Mouse (Mus musculus): ENCODE results near the gene Brinp1.

The Brinp1 gene

GRCm38 (mm10) chr4:68954322-68954901 lies at the start of gene Brinp1:
Gene Brinp1 (minus strand): TSS chr4:68954397.
- no peak for DNase-seq (ENCODE audit: low read depth, low spot score)

GRCm38 (mm10) chr4:68957265-68957664 lies 3.1 kb upstream of the Brinp1 start:
- DNase-seq (ENCODE audit: low read depth, low spot score): no peak

DNA sequence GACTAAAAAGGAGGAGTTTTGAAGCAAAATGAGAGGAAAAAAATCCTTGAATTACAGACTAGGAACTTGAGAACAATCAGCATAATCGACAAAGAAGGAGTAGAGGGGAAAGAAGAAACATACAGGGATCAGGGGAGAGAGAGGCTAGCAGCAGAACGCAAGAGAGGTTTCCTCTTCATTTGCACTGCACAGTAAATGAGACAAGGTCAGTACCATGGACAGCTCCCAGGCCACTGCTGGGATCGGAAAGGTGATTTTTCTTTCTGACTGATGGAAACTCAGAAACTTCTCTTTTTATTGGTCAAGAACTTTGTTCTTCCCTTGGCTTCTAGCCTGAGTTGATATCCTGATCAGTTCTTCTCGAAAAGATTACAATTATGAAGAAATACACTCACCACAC lies 1.4 kb upstream of the Brinp1 start:
- peak; percentile 39 for DNase-seq (ENCODE audit: low read depth, low spot score)

DNA sequence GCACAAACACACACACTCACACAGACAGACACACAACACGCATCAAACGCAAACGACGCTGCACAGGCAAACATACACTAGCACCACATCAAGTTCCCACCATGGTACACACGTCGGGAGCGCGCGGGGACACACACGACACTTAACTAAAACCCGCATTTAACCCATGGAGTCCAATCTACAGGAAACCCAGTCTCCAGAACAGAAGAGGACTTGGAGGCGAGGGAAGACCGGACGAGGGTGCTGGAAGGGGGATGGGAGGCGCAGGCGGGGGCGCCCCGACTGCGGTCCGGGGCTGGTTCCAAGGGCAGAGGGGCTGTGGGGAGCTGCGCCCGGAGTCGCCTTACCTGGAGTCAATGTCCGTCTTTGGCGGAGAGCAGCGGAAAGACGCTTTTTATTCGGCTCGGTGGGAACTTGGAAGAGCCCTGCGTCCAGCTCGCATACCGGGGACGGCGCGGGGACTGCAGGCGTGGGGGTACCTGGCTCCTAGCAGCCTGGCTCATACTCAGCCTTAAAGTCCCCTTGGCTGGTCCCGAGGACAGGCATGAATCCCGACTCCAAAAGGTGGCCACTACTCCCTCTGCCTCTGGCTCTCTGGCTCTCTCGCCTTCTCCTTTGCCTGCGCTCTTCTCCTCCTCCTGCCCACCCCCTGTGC lies 403 bp downstream of the Brinp1 start:
- DNase-seq (ENCODE audit: low read depth, low spot score): no peak

DNA sequence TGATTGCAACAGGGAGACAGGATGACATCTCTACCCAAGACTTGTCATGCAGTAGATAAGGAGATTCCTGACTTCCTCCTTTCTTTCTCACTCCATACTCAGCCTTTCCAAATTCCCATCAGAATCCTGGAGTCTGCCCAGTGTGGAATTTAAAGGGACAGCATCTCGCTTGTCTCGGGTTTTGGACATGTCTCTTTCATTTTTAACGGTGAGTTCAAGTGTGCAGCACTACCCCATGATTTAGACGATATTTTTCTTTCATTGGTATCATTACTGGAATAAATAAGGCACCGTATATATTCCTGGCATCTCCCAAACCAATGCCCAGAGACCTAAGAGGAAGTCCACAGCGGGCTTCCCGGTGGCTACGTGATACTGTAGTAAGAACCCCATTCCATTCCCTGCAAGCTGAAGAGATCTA lies 1.1 kb downstream of the Brinp1 start:
- DNase-seq (ENCODE audit: low read depth, low spot score): no peak

DNA sequence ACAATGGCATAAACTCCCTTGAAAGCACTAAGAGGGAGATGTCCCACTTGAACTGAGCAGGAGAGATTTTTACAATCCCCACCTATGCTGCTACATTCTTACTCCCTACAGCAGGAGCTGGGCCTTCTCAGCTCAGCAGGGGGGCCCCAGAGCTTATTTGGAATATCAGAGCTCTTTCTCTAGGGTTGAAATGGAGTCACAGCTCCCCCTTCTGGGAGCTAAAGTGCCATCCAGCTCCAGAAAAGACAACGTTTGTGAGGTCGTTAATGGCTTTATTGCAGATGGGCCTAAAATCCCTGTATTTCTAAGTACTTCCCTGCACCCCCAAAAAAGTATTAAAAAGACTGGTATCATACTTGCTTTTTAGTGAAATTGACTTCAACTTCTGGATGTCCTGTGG lies 3.6 kb downstream of the Brinp1 start:
- DNase-seq (ENCODE audit: low read depth, low spot score): peak; percentile 1

DNA sequence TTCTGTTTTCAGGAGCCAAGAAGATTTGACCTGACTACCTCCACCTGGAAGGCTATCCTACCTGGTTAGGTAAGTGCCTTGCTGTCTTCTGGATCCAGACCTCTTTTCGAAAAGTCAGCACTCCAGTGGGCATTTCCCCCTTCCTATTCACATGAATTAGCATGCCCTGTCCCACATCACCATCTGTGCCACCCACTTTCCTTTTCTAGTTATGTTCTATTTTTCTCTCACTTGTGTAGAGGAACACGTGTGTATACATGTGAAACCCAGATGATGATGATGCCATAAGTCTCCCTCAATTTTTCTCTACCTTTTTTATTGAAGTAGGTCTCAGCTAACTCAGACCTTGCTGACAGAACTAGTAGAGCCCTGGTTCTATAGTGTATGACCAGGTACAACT lies 11.3 kb downstream of the Brinp1 start:
- DNase-seq (ENCODE audit: low read depth, low spot score): no peak

- DNase-seq (ENCODE audit: low read depth, low spot score): no peak
Observed at GRCm38 (mm10) chr4:68930022-68930421, 24.2 kb downstream of the Brinp1 start.

GRCm38 (mm10) chr4:68926091-68926490 lies 28.1 kb downstream of the Brinp1 start:
- DNase-seq (ENCODE audit: low read depth, low spot score): no peak

DNA sequence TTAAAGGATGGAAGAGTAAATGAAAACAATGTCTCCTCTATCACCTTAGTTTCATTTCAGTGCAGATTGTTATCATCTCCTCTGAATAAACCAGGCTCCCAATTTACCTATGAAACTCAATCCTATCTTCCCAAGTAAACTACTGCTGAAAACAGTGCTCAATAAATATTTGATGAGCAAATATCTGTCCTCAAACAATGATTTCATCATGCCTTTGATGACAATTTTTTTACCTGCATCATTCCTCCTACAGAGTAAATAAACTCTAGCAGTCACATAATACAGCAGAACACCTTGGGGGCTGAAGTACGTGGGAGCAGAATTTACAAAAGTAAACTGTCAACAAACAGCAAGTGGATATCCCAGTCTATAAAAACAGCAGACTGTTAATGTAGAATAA lies 31.3 kb downstream of the Brinp1 start:
- DNase-seq (ENCODE audit: low read depth, low spot score): no peak

- no peak for DNase-seq (ENCODE audit: low read depth, low spot score)
Observed at GRCm38 (mm10) chr4:68922504-68922903, 31.7 kb downstream of the Brinp1 start.

DNA sequence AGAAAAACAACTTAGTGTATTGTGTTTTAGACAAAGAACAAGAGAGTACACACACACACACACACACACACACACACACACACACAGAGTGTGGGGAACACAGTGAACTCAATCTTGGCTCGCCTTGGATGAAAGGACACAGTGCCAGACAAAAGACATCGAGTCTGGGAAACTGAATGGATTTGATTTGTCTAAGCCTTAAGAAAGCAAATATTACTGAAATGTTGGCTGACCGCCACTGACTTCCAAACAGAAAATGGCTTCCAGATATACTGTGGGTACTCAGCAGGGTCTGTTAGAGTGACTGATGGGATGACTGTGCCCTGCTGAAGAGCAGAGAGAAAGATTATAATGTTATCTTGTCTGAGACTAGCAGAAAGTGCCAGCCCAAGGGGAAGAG lies 34.1 kb downstream of the Brinp1 start:
- DNase-seq (ENCODE audit: low read depth, low spot score): no peak

GRCm38 (mm10) chr4:68910942-68911341 lies 43.3 kb downstream of the Brinp1 start:
- no peak for DNase-seq (ENCODE audit: low read depth, low spot score)

GRCm38 (mm10) chr4:68906417-68907210 lies 47.6 kb downstream of the Brinp1 start:
- no peak for DNase-seq (ENCODE audit: low read depth, low spot score)

- DNase-seq (ENCODE audit: low read depth, low spot score): no peak
Observed at GRCm38 (mm10) chr4:68890526-68890925, 63.7 kb downstream of the Brinp1 start.

DNA sequence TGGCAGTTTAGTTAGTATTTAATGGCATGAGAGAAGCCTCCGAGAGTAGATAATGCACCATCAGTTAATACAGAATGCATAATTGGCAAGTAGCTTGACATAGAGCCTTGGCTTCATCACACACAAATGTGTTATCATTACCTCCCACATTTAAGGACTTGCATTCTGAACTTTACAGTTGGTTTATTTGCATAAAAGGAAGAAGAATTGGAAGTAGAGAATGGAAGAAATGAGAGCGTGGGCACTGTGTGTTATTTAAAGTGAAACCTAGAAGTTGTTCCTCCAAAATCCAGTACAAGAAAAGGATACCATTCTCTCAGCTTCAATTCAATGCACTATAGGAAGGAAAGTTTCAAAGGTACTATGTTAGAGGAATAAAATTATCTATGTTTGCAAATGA lies 67.9 kb downstream of the Brinp1 start:
- no peak for DNase-seq (ENCODE audit: low read depth, low spot score)

DNA sequence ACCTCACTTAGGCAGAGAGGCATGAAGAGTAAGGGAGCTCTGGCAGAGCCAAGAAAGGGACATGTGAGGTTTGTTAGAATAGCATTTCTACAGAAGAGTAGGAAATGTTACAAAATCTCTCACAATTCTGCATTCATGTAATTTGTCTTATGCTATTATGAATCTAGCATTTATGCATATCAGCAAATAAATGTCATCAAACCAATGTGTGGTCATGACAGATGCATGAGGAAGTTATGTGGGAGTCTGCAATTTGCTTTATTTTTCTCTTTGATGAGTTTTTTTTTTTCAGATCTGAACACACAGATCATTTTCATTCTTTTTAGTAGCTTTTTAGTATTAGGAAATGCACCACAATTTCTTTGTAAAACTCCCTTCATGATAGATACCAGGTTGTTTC lies 82.2 kb downstream of the Brinp1 start:
- DNase-seq (ENCODE audit: low read depth, low spot score): no peak

DNA sequence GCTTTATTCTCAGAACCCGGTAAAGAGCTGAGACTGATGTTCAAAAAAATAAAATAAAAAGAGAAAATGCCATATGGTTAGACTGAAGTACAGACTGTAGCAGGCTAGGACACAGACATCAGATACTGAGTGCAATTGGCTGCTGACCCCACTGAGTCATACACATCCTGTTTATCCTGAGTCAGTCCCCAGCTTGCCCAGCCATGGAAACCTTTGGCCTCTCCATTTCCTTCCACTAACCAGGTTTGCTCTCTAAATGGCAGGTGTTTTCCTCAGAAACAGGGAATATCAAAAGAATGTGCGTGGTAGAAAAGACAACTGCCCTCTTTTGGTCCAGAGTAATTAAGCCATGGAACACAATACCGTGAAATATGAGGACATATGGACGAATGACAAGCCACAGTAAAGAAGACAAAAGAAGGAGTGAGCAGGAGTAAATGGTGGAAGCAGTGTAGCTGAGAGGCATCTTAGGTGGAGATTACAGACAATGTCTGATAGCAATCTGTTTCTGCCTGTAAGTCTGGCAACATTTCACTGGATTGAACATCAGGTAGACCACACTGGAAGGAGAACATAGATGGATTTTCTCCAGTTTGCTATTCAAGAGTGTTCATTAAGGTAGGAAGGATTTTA lies 88.9 kb downstream of the Brinp1 start:
- peak; percentile 11 for DNase-seq (ENCODE audit: low read depth, low spot score)

DNA sequence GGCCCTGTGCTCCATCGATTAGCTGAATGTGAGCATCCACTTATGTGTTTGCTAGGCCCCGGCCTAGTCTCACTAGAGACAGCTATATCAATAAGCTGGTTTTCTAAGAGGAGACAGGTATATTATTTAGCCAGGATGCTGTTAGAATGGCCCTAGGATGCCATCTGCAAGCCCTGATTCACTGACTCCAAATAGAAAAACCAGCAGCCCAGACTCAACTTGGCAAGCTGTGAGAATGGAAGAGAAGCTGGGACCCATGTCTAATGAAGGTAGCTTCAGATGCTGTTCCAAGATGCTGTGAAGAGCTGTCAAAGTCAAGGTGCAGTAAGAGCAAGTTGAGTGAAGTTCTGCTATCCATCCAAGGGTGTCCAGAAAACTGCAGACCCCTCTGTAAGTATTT lies 89.5 kb downstream of the Brinp1 start:
- no peak for DNase-seq (ENCODE audit: low read depth, low spot score)

- DNase-seq (ENCODE audit: low read depth, low spot score): no peak
Observed at GRCm38 (mm10) chr4:68856868-68857267, 97.3 kb downstream of the Brinp1 start.

GRCm38 (mm10) chr4:68849671-68850070 lies 104.5 kb downstream of the Brinp1 start:
- no peak for DNase-seq (ENCODE audit: low read depth, low spot score)

GRCm38 (mm10) chr4:68846976-68847375 lies 107.2 kb downstream of the Brinp1 start:
- DNase-seq (ENCODE audit: low read depth, low spot score): no peak

All from 3T3-L1 (cell line).